Mouse (Mus musculus): ENCODE measurements around the gene Olfr231. TPM values are rescaled to one million over a fixed set of nuclear protein-coding genes. Genes with fewer than 3 reads are reported as not detected.

The Olfr231 gene
- polyA plus RNA-seq, 1 experiment, result not detected

Other genes with a start within 250 kb of the Olfr231 start
- 5.4 and 7.4 TPM in 2 replicates for gene Ifi211, start 208.1 kb downstream of the Olfr231 start, polyA plus RNA-seq (2012; ENCODE audit: insufficient read depth, insufficient read length, missing spikeins)
- gene Mndal, start 178.7 kb downstream of the Olfr231 start, polyA plus RNA-seq (2012; ENCODE audit: insufficient read depth, insufficient read length, missing spikeins), result 11.4 and 18.7 TPM in 2 replicates
- 13.0 and 14.2 TPM in 2 replicates for gene Ifi203, start 178.5 kb downstream of the Olfr231 start, polyA plus RNA-seq (2012; ENCODE audit: insufficient read depth, insufficient read length, missing spikeins)
- gene Ifi202b, start 138.4 kb downstream of the Olfr231 start, polyA plus RNA-seq (2012; ENCODE audit: insufficient read depth, insufficient read length, missing spikeins), result not detected in 2 replicates
- 13.3 and 17.3 TPM in 2 replicates for gene Ifi205, start 89.4 kb downstream of the Olfr231 start, polyA plus RNA-seq (2012; ENCODE audit: insufficient read depth, insufficient read length, missing spikeins)
- gene Olfr433, start 80.5 kb downstream of the Olfr231 start, polyA plus RNA-seq (2012; ENCODE audit: insufficient read depth, insufficient read length, missing spikeins), result not detected in 2 replicates
- gene Olfr432, start 72.0 kb downstream of the Olfr231 start, polyA plus RNA-seq (2012; ENCODE audit: insufficient read depth, insufficient read length, missing spikeins), result not detected in 2 replicates
- gene Olfr430, start 54.6 kb downstream of the Olfr231 start, polyA plus RNA-seq (2012; ENCODE audit: insufficient read depth, insufficient read length, missing spikeins), result not detected in 2 replicates
- not detected in 2 replicates for gene Olfr429, start 36.8 kb downstream of the Olfr231 start, polyA plus RNA-seq (2012; ENCODE audit: insufficient read depth, insufficient read length, missing spikeins)
- not detected in 2 replicates for gene Olfr427, start 24.3 kb downstream of the Olfr231 start, polyA plus RNA-seq (2012; ENCODE audit: insufficient read depth, insufficient read length, missing spikeins)
- gene Olfr424, start 10.4 kb upstream of the Olfr231 start, polyA plus RNA-seq (2012; ENCODE audit: insufficient read depth, insufficient read length, missing spikeins), result not detected in 2 replicates
- gene Olfr420, start 34.5 kb upstream of the Olfr231 start, polyA plus RNA-seq (2012; ENCODE audit: insufficient read depth, insufficient read length, missing spikeins), result not detected in 2 replicates
- 0.25 TPM in 1 of 2 replicates, not detected in the other for gene Spta1, start 51.6 kb upstream of the Olfr231 start, polyA plus RNA-seq (2012; ENCODE audit: insufficient read depth, insufficient read length, missing spikeins)
- gene Olfr419, start 130.9 kb upstream of the Olfr231 start, polyA plus RNA-seq (2012; ENCODE audit: insufficient read depth, insufficient read length, missing spikeins), result not detected in 2 replicates
- gene Mptx1, start 209.4 kb upstream of the Olfr231 start, polyA plus RNA-seq (2012; ENCODE audit: insufficient read depth, insufficient read length, missing spikeins), result not detected in 2 replicates
- not detected in 2 replicates for gene Olfr417, start 244.0 kb upstream of the Olfr231 start, polyA plus RNA-seq (2012; ENCODE audit: insufficient read depth, insufficient read length, missing spikeins)

Measured in brown adipose tissue, adult 24 weeks (tissue).